Mouse (Mus musculus) liver, adult (tissue): ENCODE measurements around the gene Nsmf.

Experiments used
- GATA4 ChIP-seq: IDR thresholded peaks from 2 replicates; pipeline ENCODE4 v1.6.1; 2014; ENCODE audit warnings: mild to moderate bottlenecking, low read length; ENCODE audit not compliant: insufficient replicate concordance

The Nsmf gene

DNA sequence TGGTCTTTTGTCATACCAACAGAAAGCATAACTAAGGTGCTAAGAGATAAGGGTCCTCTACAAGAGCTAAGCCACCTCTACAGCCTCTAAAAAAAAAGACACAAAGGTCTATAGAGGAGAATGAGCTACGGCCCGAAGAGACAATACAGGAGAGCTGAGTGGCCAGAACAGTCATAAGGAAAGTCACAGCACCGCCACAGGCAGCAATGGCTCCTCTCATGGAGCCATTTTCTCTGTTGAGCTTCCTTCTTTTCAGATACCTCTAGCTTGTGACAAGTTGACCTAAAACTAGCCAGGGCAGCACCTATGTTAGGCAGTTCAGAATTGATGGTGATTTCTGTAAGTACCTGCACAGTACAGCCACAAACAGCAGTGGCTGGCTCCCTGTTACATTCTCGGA is 12.4 kb downstream of the Nsmf start:
- TF ChIP-seq GATA4: no peak

GRCm38 (mm10) chr2:25069537-25069936 is 15.4 kb downstream of the Nsmf start:
- no peak for TF ChIP-seq GATA4

DNA sequence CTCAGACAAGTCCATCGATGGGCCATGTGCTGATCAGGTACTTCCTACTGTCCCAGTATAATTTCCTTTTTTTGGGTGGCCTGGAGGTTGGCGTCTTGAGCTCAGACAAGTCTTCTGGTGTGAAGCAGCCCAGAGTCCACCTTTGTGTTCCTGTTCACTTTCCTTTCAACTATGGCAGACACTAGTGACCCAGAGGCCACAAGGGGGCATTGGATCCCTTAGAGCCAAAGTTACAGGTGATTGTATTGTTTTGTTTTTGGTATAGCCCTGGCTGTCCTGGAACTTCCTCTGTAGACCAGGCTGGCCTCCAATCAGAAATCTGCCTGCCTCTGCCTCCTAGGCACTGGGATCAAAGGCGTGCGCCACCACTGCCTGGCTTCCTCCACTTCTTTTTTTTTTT is 18.2 kb downstream of the Nsmf start:
- TF ChIP-seq GATA4: no peak

DNA sequence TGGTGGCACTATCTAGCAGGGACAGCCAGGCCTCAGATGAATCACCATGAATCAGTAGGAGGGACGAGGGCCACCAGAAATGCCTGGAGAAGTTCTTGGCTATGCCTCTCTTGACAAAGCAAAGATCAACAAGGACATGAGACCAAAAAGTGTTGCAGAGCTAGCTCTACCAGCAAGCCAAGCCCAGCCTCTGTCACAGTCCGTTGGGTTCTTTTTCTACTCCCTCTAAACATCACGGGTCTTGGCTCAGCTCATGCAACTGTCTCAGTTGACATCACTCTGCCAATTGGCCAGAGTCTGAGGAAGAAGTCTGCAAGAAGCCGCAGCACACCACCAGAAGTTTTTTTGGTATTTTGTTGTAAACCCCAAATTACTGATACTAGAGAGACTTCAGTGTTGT is 21.4 kb downstream of the Nsmf start:
- no peak for TF ChIP-seq GATA4

- no peak for TF ChIP-seq GATA4
These were observed 24.8 kb downstream of the Nsmf start for GRCm38 (mm10) chr2:25078967-25079366.

- no peak for TF ChIP-seq GATA4
These were observed 25.9 kb downstream of the Nsmf start, which contains the start of gene Entpd8 for GRCm38 (mm10) chr2:25080076-25080475. Gene Entpd8, plus strand, starts transcription at chr2:25080304.

DNA sequence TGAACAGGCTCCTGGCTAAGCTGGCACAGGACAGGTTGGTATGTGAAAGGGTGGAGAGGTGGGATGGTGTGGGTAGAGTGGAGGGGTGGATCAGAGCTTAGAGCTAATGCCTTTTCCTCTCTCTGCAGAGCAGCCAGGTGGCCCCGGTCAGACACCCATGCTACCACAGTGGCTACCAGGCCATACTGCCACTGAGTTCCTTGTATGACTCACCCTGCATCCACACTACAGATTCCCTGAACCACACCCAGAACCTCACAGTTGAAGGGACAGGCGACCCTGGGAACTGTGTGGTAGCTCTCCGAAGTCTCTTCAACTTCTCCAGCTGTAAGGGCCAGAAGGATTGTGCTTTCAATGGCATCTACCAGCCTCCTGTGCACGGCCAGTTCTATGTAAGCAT is 29.5 kb downstream of the Nsmf start:
- no peak for TF ChIP-seq GATA4

- TF ChIP-seq GATA4: no peak
These were observed 31.4 kb downstream of the Nsmf start for GRCm38 (mm10) chr2:25085571-25085970.

DNA sequence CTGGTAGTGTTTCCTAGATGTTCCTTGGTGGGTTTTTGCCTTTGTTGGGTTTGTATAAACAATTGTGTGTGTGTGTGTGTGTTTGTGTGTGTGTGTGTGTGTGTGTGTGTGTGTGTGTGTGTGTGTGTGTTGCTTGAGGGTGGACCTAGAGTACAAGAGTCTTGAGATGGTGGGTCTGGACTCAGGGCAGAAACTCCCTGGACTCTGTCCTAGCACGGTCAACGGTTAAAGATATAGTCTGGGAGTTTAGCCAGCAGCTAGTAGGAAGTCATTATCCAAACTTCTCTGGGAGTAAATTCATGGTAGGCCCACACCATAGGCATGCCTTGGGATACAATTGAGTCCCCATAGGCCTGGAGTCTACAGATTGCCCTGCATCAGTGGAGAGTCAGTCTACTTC is 33.7 kb downstream of the Nsmf start:
- no peak for TF ChIP-seq GATA4

DNA sequence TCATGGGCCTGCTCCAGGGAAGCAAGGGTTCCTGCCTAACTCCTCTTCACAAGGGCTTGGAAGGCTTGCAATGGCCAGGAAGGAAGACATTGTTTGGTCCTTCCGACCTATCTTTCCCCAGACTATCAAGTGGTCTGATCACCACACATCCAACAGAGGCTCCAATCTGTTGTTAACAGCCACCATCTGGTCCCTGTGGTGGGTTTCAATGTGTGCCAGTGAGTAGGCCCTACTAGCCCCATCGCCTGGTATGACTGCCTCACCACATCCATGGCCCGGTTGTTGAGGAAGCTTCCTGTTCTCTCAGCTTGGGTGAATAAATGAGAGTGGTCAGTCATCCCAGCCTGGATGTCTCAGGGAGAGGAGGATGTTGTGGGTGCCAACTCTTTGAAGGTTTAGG is 34.5 kb downstream of the Nsmf start:
- TF ChIP-seq GATA4: no peak

DNA sequence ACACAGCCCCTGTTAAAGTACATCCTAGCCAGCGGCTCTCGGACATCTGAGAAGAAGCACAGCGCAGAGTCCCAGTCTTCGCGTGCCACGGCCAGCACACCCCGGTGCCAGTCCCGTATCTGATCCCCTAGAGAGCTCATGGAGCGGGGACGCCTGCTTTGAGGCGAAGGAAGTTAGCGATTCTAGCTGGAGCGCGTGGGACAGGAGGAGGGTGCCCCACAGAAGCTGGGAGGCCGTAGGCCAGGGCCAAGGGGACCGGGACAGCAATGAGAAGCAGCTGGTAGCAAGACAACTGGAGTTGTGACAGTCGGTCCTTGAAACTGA is 40.6 kb downstream of the Nsmf start:
- no peak for TF ChIP-seq GATA4

- no peak for TF ChIP-seq GATA4
These were observed 41.1 kb downstream of the Nsmf start, which contains the start of gene Noxa1 for GRCm38 (mm10) chr2:25095109-25095850. Gene Noxa1, minus strand, starts transcription at chr2:25095149.

- TF ChIP-seq GATA4: no peak
These were observed 44.0 kb downstream of the Nsmf start for GRCm38 (mm10) chr2:25098005-25098615.

- no peak for TF ChIP-seq GATA4
These were observed 44.8 kb downstream of the Nsmf start for GRCm38 (mm10) chr2:25098956-25099355.

GRCm38 (mm10) chr2:25099703-25100102 is 45.5 kb downstream of the Nsmf start:
- TF ChIP-seq GATA4: no peak

DNA sequence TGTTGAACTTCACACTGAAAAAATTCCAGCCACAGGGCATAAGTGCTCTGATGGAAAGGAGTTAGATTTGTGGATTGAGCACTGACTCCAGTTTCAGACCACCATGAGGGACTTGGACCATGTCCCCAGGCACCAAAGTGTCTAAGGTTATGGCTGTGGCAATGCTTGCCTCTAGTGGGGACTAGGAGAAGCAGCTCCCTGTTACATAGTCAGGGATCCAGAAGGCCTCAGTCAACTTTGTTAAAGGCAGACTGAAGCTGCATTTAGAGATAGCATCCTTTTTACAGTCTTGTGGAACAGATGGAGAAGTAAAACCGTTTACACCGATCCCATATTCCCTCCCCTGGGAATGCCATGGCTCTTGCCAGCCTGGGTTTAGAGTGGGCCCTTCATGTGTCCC is 50.0 kb downstream of the Nsmf start:
- TF ChIP-seq GATA4: no peak

DNA sequence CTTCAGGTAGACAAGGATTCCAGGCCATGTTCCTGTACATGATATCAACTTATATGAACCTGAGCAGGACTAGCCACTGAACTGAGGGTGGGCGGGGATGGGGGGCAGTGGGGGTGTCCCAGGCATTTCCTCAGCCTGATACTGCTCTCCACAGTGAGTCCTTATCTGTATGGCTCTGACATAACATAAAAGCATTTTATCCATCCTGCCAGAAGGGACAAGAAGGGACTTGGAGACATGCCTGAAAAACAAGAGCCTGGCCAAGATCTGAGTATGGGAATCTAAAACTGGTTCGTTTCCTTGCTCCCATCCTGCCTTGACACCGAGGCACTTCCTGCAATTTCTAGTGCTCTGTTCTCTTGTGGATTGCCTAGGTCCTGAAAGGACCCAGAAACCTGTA is 51.9 kb downstream of the Nsmf start:
- TF ChIP-seq GATA4: peak; percentile 74; the same call in 1 of the 2 replicates
